In the genomic region with DNA sequence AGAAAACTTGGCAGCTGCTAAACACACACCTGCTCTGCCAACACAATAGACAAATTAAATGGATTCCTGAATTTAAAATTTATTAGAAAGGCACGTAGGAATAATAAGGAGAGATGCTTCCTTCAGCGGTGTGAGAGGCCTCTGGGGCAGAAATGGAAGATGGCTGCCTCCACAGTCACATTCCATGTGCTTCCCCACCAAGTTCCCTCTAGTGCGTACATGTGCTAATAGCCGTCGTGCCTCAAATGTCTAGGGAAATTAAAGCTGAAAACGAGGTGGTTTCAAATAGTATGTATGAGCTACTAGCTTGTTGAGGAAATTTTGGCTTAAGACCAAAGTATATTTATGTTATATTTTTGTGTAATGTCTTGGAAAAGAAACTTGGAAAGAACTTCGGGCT, we compare ENCODE assay signal across 28 mouse cellular contexts. TPM values are rescaled to one million over a fixed set of nuclear protein-coding genes. Genes with fewer than 3 reads are reported as not detected.
DNase-seq lines count a peak whose midpoint lies in the region; ATAC-seq and TF ChIP-seq lines count a peak whose summit lies in the region.
"Had no signal": no experiment of that assay in that cellular context is flagged by ENCODE, and none has a peak within 500 bp of the region (broad histone marks: within the 10 kb centered on the region; RNA-seq: fewer than 3 reads in every experiment).

No protein-coding gene starts in this region.

- H3K4me2 ChIP-seq in forebrain, embryonic 14.5 days (ENCODE audit: low read length), result no peak overlapping the region
- no peak overlapping the region for H3K4me2 ChIP-seq in forebrain, embryonic 12.5 days
- no peak overlapping the region for H3K4me2 ChIP-seq in limb, embryonic 13.5 days (replicated peaks)
- no peak overlapping the region for H3K4me2 ChIP-seq in midbrain, embryonic 12.5 days (replicated peaks)
- no peak overlapping the region for H3K4me2 ChIP-seq in midbrain, embryonic 16.5 days (ENCODE audit: low read length)
- no peak overlapping the region for H3K4me2 ChIP-seq in limb, embryonic 14.5 days (replicated peaks; ENCODE audit: low read depth, low read length, severe bottlenecking)
- H3K4me2 ChIP-seq: embryonic facial prominence, embryonic 13.5 days; forebrain, embryonic 15.5 days; heart, embryonic 12.5 days; heart, embryonic 15.5 days; hindbrain, embryonic 13.5 days had no signal

- no peak overlapping the region for H3K9ac ChIP-seq in forebrain, embryonic 14.5 days (ENCODE audit: low read length)
- no peak overlapping the region for H3K9ac ChIP-seq in forebrain, embryonic 12.5 days
- H3K9ac ChIP-seq in limb, embryonic 13.5 days, result no peak overlapping the region
- H3K9ac ChIP-seq in midbrain, embryonic 12.5 days (replicated peaks), result no peak overlapping the region
- no peak overlapping the region for H3K9ac ChIP-seq in midbrain, embryonic 16.5 days (ENCODE audit: low read depth, low read length)
- H3K9ac ChIP-seq in limb, embryonic 14.5 days (ENCODE audit: low read depth, low read length, severe bottlenecking), result no peak overlapping the region
- H3K9ac ChIP-seq: embryonic facial prominence, embryonic 13.5 days; forebrain, embryonic 15.5 days; heart, embryonic 12.5 days; heart, embryonic 15.5 days; hindbrain, embryonic 13.5 days had no signal

- H3K4me1 ChIP-seq in forebrain, embryonic 14.5 days (ENCODE audit: control insufficient read depth, insufficient read depth, low read length), result 0 out of 2 replicates have a peak, but pooled peaks cover 2% of the 10 kb centered on the region
- H3K4me1 ChIP-seq in forebrain, embryonic 12.5 days, result no peaks in the 10 kb centered on the region; the same call in 1 of the 2 replicates
- no peaks in the 10 kb centered on the region for H3K4me1 ChIP-seq in limb, embryonic 13.5 days
- H3K4me1 ChIP-seq in limb, embryonic 10.5 days, result peaks cover 12% of the 10 kb centered on the region
- no peaks in the 10 kb centered on the region for H3K4me1 ChIP-seq in midbrain, embryonic 12.5 days
- H3K4me1 ChIP-seq in midbrain, embryonic 16.5 days (ENCODE audit: control insufficient read depth, insufficient read depth, low read length), result no peaks in the 10 kb centered on the region
- no peaks in the 10 kb centered on the region for H3K4me1 ChIP-seq in limb, embryonic 14.5 days (ENCODE audit: control insufficient read depth, insufficient read depth, low read length)
- H3K4me1 ChIP-seq: embryonic facial prominence, embryonic 13.5 days; forebrain, embryonic 10.5 days; forebrain, embryonic 15.5 days; heart, embryonic 12.5 days; heart, embryonic 15.5 days; hindbrain, embryonic 10.5 days; hindbrain, embryonic 13.5 days had no signal

- 72% methylated on average over 7 of the region's 7 CpGs for WGBS in forebrain, embryonic 14.5 days
- 75% methylated on average over 7 of the region's 7 CpGs for WGBS in forebrain, embryonic 12.5 days
- WGBS in limb, embryonic 13.5 days, result 61% methylated on average over 7 of the region's 7 CpGs
- 92% methylated on average over 7 of the region's 7 CpGs for WGBS in limb, embryonic 10.5 days
- WGBS in midbrain, embryonic 12.5 days, result 69% methylated on average over 7 of the region's 7 CpGs
- 49% methylated on average over 7 of the region's 7 CpGs for WGBS in midbrain, embryonic 16.5 days
- WGBS in limb, embryonic 14.5 days, result 55% methylated on average over 7 of the region's 7 CpGs

- H3K27me3 ChIP-seq in forebrain, embryonic 14.5 days (replicated peaks; ENCODE audit: control insufficient read depth, insufficient read depth, low read length), result no peaks in the 10 kb centered on the region
- H3K27me3 ChIP-seq in forebrain, embryonic 12.5 days, result no peaks in the 10 kb centered on the region
- H3K27me3 ChIP-seq in limb, embryonic 13.5 days, result no peaks in the 10 kb centered on the region
- no peaks in the 10 kb centered on the region for H3K27me3 ChIP-seq in limb, embryonic 10.5 days (ENCODE audit: low read depth, poor library complexity, severe bottlenecking)
- no peaks in the 10 kb centered on the region for H3K27me3 ChIP-seq in midbrain, embryonic 12.5 days
- H3K27me3 ChIP-seq in midbrain, embryonic 16.5 days (ENCODE audit: control insufficient read depth, insufficient read depth, low read depth, low read length), result no peaks in the 10 kb centered on the region
- no peaks in the 10 kb centered on the region for H3K27me3 ChIP-seq in limb, embryonic 14.5 days (ENCODE audit: control insufficient read depth, insufficient read depth, low read length)
- H3K27me3 ChIP-seq: CH12.LX; embryonic facial prominence, embryonic 13.5 days; forebrain, embryonic 15.5 days; heart, embryonic 12.5 days; heart, embryonic 15.5 days; hindbrain, embryonic 13.5 days; Patski had no signal

- H3K27ac ChIP-seq in forebrain, embryonic 14.5 days (ENCODE audit: low read depth, low read length), result no peak overlapping the region
- no peak overlapping the region for H3K27ac ChIP-seq in forebrain, embryonic 12.5 days
- H3K27ac ChIP-seq in limb, embryonic 13.5 days, result no peak overlapping the region
- no peak overlapping the region for H3K27ac ChIP-seq in limb, embryonic 10.5 days
- no peak overlapping the region for H3K27ac ChIP-seq in midbrain, embryonic 12.5 days (replicated peaks)
- H3K27ac ChIP-seq in midbrain, embryonic 16.5 days (ENCODE audit: low read length), result no peak overlapping the region
- no peak overlapping the region for H3K27ac ChIP-seq in limb, embryonic 14.5 days (replicated peaks; ENCODE audit: low read depth, low read length)
- H3K27ac ChIP-seq: embryonic facial prominence, embryonic 13.5 days; forebrain, embryonic 10.5 days; forebrain, embryonic 15.5 days; heart, embryonic 15.5 days; hindbrain, embryonic 10.5 days; hindbrain, embryonic 13.5 days had no signal

- no peak overlapping the region for H3K4me3 ChIP-seq in forebrain, embryonic 14.5 days (ENCODE audit: low read depth, low read length)
- no peak overlapping the region for H3K4me3 ChIP-seq in forebrain, embryonic 12.5 days (replicated peaks)
- H3K4me3 ChIP-seq in limb, embryonic 13.5 days, result no peak overlapping the region
- H3K4me3 ChIP-seq in limb, embryonic 10.5 days, result no peak overlapping the region
- no peak overlapping the region for H3K4me3 ChIP-seq in midbrain, embryonic 12.5 days
- no peak overlapping the region for H3K4me3 ChIP-seq in midbrain, embryonic 16.5 days (ENCODE audit: low read depth, low read length)
- H3K4me3 ChIP-seq in limb, embryonic 14.5 days (replicated peaks; ENCODE audit: low read length), result no peak overlapping the region
- H3K4me3 ChIP-seq: embryonic facial prominence, embryonic 13.5 days; forebrain, embryonic 10.5 days; forebrain, embryonic 15.5 days; heart, embryonic 12.5 days; heart, embryonic 15.5 days; hindbrain, embryonic 10.5 days; hindbrain, embryonic 13.5 days had no signal

- no peak for ATAC-seq in forebrain, embryonic 14.5 days
- no peak for ATAC-seq in forebrain, embryonic 12.5 days (ENCODE audit: low FRiP score)
- ATAC-seq in limb, embryonic 13.5 days (ENCODE audit: low FRiP score, low read depth), result peak; percentile 48; the same call in 1 of the 2 replicates
- 0 out of 2 replicates have a peak, but pooled peaks have one; percentile 48 for ATAC-seq in midbrain, embryonic 12.5 days (ENCODE audit: low FRiP score, low read depth)
- ATAC-seq in midbrain, embryonic 16.5 days, result no peak
- no peak for ATAC-seq in limb, embryonic 14.5 days (ENCODE audit: low FRiP score, low read depth)
- ATAC-seq: forebrain, embryonic 15.5 days; Patski had no signal

- TF ChIP-seq POLR2A in limb, embryonic 14.5 days (IDR thresholded peaks at IDR 0.05; ENCODE audit: borderline replicate concordance, extremely low read depth, insufficient read depth, insufficient read length), result no peak

- no peaks in the 10 kb centered on the region for H3K36me3 ChIP-seq in forebrain, embryonic 14.5 days (ENCODE audit: control insufficient read depth, insufficient read depth, low read length)
- H3K36me3 ChIP-seq in forebrain, embryonic 12.5 days (replicated peaks), result no peaks in the 10 kb centered on the region
- H3K36me3 ChIP-seq in limb, embryonic 13.5 days, result no peaks in the 10 kb centered on the region
- H3K36me3 ChIP-seq in limb, embryonic 10.5 days, result no peaks in the 10 kb centered on the region
- H3K36me3 ChIP-seq in midbrain, embryonic 12.5 days, result no peaks in the 10 kb centered on the region
- H3K36me3 ChIP-seq in midbrain, embryonic 16.5 days (ENCODE audit: control insufficient read depth, insufficient read depth, low read length), result no peaks in the 10 kb centered on the region
- no peaks in the 10 kb centered on the region for H3K36me3 ChIP-seq in limb, embryonic 14.5 days (ENCODE audit: control insufficient read depth, insufficient read depth, low read length)
- H3K36me3 ChIP-seq: embryonic facial prominence, embryonic 13.5 days; forebrain, embryonic 10.5 days; forebrain, embryonic 15.5 days; G1E; heart, embryonic 12.5 days; heart, embryonic 15.5 days; hindbrain, embryonic 10.5 days; hindbrain, embryonic 13.5 days had no signal

- DNase-seq in forebrain, embryonic 14.5 days (ENCODE audit: low spot score), result peak; percentile 25
- DNase-seq in limb, embryonic 10.5 days (ENCODE audit: low spot score), result no peak
- DNase-seq in limb, embryonic 14.5 days (ENCODE audit: low spot score), result peak; percentile 18
- DNase-seq: adrenal gland, postnatal 10 days; adrenal gland, postnatal 36 days; B cell, adult 2 months; cerebellum, adult 11 months; cerebellum, adult 2 months; cerebellum, adult 9-11 months; cerebellum, postnatal 25 days; gastrocnemius, postnatal 10 days; gastrocnemius, postnatal 36 days; heart, postnatal 10 days; heart, postnatal 36 days had no signal

- no peaks in the 10 kb centered on the region for H3K9me3 ChIP-seq in forebrain, embryonic 14.5 days (replicated peaks; ENCODE audit: control insufficient read depth, low read length)
- no peaks in the 10 kb centered on the region for H3K9me3 ChIP-seq in forebrain, embryonic 12.5 days
- no peaks in the 10 kb centered on the region for H3K9me3 ChIP-seq in limb, embryonic 13.5 days
- no peaks in the 10 kb centered on the region; the same call in 1 of the 2 replicates for H3K9me3 ChIP-seq in limb, embryonic 10.5 days (replicated peaks)
- no peaks in the 10 kb centered on the region for H3K9me3 ChIP-seq in midbrain, embryonic 12.5 days
- no peaks in the 10 kb centered on the region for H3K9me3 ChIP-seq in midbrain, embryonic 16.5 days (replicated peaks; ENCODE audit: control insufficient read depth, low read length, poor library complexity, severe bottlenecking)
- no peaks in the 10 kb centered on the region for H3K9me3 ChIP-seq in limb, embryonic 14.5 days (ENCODE audit: control insufficient read depth, low read length)
- H3K9me3 ChIP-seq: embryonic facial prominence, embryonic 13.5 days; forebrain, embryonic 10.5 days; forebrain, embryonic 15.5 days; heart, embryonic 12.5 days; heart, embryonic 15.5 days; hindbrain, embryonic 13.5 days had no signal

RNA-seq across cellular contexts. Expression of a gene that starts 36.5 kb away (rescaled TPM):
- polyA plus RNA-seq in forebrain, embryonic 14.5 days (2014; fragmentation: Nextera tagmentation; extraction: Ambion mirVana), result 4.2 and 7.6 TPM in 2 replicates
- 2.2 and 3.4 TPM in 2 replicates for polyA plus RNA-seq in forebrain, embryonic 12.5 days (2016; fragmentation: Nextera tagmentation; extraction: Ambion mirVana)
- 5.7 and 6.9 TPM in 2 replicates for polyA plus RNA-seq in limb, embryonic 13.5 days (2015; fragmentation: Nextera tagmentation; extraction: Ambion mirVana)
- polyA plus RNA-seq in limb, embryonic 10.5 days (2016; fragmentation: Nextera tagmentation; extraction: Ambion mirVana), result 2.8 and 3.1 TPM in 2 replicates
- polyA plus RNA-seq in midbrain, embryonic 12.5 days (2016; fragmentation: Nextera tagmentation; extraction: Ambion mirVana), result 4.2 and 4.5 TPM in 2 replicates
- polyA plus RNA-seq in midbrain, embryonic 16.5 days (2015; fragmentation: Nextera tagmentation; extraction: Ambion mirVana), result 8.8 and 11.4 TPM in 2 replicates
- 5.3 and 6.2 TPM in 2 replicates for polyA plus RNA-seq in limb, embryonic 14.5 days (2012; rRNA removed)
- polyA plus RNA-seq in limb, embryonic 14.5 days (2014; fragmentation: Nextera tagmentation; extraction: Ambion mirVana), result 4.5 and 5.1 TPM in 2 replicates
- polyA plus RNA-seq: G1E had no signal

Comparison
In these comparisons a context has a peak if more than half of its experiments do, and no peak if none do; other contexts are left out.
1. ATAC-seq: peak in limb, embryonic 13.5 days (single experiment) and midbrain, embryonic 12.5 days (single experiment); none in forebrain, embryonic 14.5 days (single experiment), forebrain, embryonic 12.5 days (single experiment), midbrain, embryonic 16.5 days (single experiment) and limb, embryonic 14.5 days (single experiment).